Mouse (Mus musculus): ENCODE results near the gene Cyp4f13.

DNA sequence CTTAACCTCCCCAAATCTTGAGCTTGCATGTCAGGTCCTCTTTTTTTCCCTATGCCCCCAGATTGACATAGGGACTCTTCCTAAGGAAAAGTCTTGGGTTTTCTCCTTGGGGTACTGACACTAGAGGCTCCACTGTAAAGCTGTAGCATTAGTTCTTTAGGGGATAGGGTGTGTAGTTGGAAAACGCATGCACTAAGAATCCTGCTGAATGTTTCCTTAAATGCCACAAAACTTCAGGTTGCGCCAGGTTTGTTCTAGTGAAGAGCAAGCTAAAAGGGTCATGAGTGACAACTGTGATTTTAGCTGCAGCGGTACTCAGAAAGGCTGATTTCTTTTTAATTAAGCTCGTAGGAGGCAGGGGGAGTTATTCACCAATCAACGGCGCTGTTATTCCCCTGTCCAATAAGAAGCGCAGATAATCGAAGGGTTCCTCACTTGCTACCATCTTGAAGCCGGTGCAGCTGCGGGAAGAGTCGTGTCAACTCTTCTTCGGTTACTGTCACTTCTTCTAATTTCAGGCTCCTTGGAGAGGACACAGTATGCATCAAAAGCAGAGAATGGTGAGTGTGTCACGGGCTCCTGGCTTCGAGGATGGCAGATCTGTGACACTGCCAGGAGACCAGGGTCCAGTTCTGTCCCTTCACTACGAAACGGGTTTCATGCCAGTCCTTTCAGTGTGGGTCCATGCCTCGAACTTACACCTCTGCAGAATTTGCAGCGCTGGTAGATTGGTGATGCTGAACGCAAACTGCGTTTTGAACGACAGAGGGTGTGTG is 45.7 kb upstream of the Cyp4f13 start, which contains the start of gene Zfp952:
- TF ChIP-seq EP300 (IDR thresholded peaks at IDR 0.05; ENCODE audit: low read depth) (no peak), CTCF (IDR thresholded peaks at IDR 0.05; ENCODE audit: low read depth) (0 out of 2 replicates have a peak, but pooled peaks have one; percentile 11)
